In genomic region chr11:70014880-70015558, GRCm38 (mm10) we compare ENCODE assay signal across 8 mouse cellular contexts. TPM values are rescaled to one million over a fixed set of nuclear protein-coding genes. Genes with fewer than 3 reads are reported as not detected.
DNase-seq lines count a peak whose midpoint lies in the region; ATAC-seq lines count a peak whose summit lies in the region.

Acadvl (minus strand) TSS chr11:70015411.

- H3K9ac ChIP-seq in intestine, embryonic 15.5 days = peak within 1 kb of the TSS; percentile 59
- H3K9ac ChIP-seq in midbrain, embryonic 11.5 days (ENCODE audit: low read length) = peak within 1 kb of the TSS; percentile 60

- DNase-seq in adrenal gland, adult 2 months = peak; percentile 95
- DNase-seq in embryo, embryonic 11 days = peak; percentile 94
- DNase-seq in gastrocnemius, postnatal 36 days = peak; percentile 81 to 86
- DNase-seq in left cerebral cortex, postnatal 4 days = peak; percentile 86
- peak; percentile 96 for DNase-seq in midbrain, embryonic 11.5 days (ENCODE audit: low spot score, missing footprints)
- DNase-seq in right cerebral cortex, postnatal 4 days = peak; percentile 79
- DNase-seq in yolk sac, embryonic 10.5 days (ENCODE audit: low spot score) = peak; percentile 91

- peaks cover 36% of the 10 kb centered on the region for H3K4me1 ChIP-seq in intestine, embryonic 15.5 days (replicated peaks)
- H3K4me1 ChIP-seq in midbrain, embryonic 11.5 days (ENCODE audit: control insufficient read depth, insufficient read depth, low read length) = peaks cover 34% of the 10 kb centered on the region

- no peaks in the 10 kb centered on the region for H3K9me3 ChIP-seq in intestine, embryonic 15.5 days
- H3K9me3 ChIP-seq in midbrain, embryonic 11.5 days (ENCODE audit: control insufficient read depth, low read length) = no peaks in the 10 kb centered on the region

- H3K36me3 ChIP-seq in intestine, embryonic 15.5 days = peaks cover 25% of the 10 kb centered on the region
- H3K36me3 ChIP-seq in midbrain, embryonic 11.5 days (ENCODE audit: control insufficient read depth, insufficient read depth, low read length) = peaks cover 23% of the 10 kb centered on the region

- peak within 1 kb of the TSS; percentile 69 for H3K4me2 ChIP-seq in intestine, embryonic 15.5 days (replicated peaks)
- H3K4me2 ChIP-seq in midbrain, embryonic 11.5 days = peak within 1 kb of the TSS; percentile 88

- H3K4me3 ChIP-seq in intestine, embryonic 15.5 days (replicated peaks) = peak within 1 kb of the TSS; percentile 58
- H3K4me3 ChIP-seq in midbrain, embryonic 11.5 days (ENCODE audit: low read depth, low read length) = peak within 1 kb of the TSS; percentile 45

- peak within 1 kb of the TSS; percentile 65 for H3K27ac ChIP-seq in intestine, embryonic 15.5 days
- H3K27ac ChIP-seq in midbrain, embryonic 11.5 days (ENCODE audit: low read depth, low read length) = peak within 1 kb of the TSS; percentile 41; the same call in 1 of the 2 replicates

- intact Hi-C loops in gastrocnemius, postnatal 36 days (cut with DNase I) = no loop called here
- intact Hi-C loops in left cerebral cortex, postnatal 4 days (cut with DNase I) = no loop called here

- under 1% methylated on average over 35 of the region's 35 CpGs for WGBS in intestine, embryonic 15.5 days
- under 1% methylated on average over 35 of the region's 35 CpGs for WGBS in midbrain, embryonic 11.5 days

- no peaks in the 10 kb centered on the region for H3K27me3 ChIP-seq in intestine, embryonic 15.5 days (replicated peaks)
- no peaks in the 10 kb centered on the region for H3K27me3 ChIP-seq in midbrain, embryonic 11.5 days (ENCODE audit: control insufficient read depth, insufficient read depth, low read length)

- ATAC-seq in intestine, embryonic 15.5 days = peak; percentile 93
- ATAC-seq in midbrain, embryonic 11.5 days (ENCODE audit: low FRiP score) = peak; percentile 80

RNA-seq across cellular contexts. Expression of gene Acadvl, which starts in this region (rescaled TPM):
- total RNA-seq in adrenal gland, adult 2 months (2021) = 100 to 1,000 TPM; 426 to 754 TPM
- 171 and 186 TPM in 2 replicates for polyA plus RNA-seq in adrenal gland, adult 2 months (2012; rRNA removed)
- total RNA-seq in gastrocnemius, postnatal 36 days (2021) = 100 to 1,000 TPM; 320 to 384 TPM
- polyA plus RNA-seq in intestine, embryonic 15.5 days (2015; fragmentation: Nextera tagmentation; extraction: Ambion mirVana) = 114 and 128 TPM in 2 replicates
- 10 to 100 TPM; 44.8 to 45.0 TPM for total RNA-seq in left cerebral cortex, postnatal 4 days (2021)
- polyA plus RNA-seq in midbrain, embryonic 11.5 days (2014; fragmentation: Nextera tagmentation; extraction: Ambion mirVana) = 46.5 and 47.8 TPM in 2 replicates

Comparison
In these comparisons a context has a peak if more than half of its experiments do, and no peak if none do; other contexts are left out.
1. Peak in every context shown above with its lines: DNase-seq, ATAC-seq, H3K4me3 ChIP-seq and H3K27ac ChIP-seq.
2. RNA of gene Acadvl (total RNA-seq): 426 to 754 TPM in adrenal gland, adult 2 months and 320 to 384 TPM in gastrocnemius, postnatal 36 days; 44.8 to 45.0 TPM in left cerebral cortex, postnatal 4 days; every median in the first group is over 4 times any median in the second.